In genomic region chr17:46143578-46144423, GRCm38 (mm10) we compare ENCODE assay signal across 8 mouse cellular contexts. TPM values are rescaled to one million over a fixed set of nuclear protein-coding genes. Genes with fewer than 3 reads are reported as not detected.
A peak's percentile ranks its signal among the peaks of the same experiment; 100 is the strongest.
DNase-seq lines count a peak whose midpoint lies in the region; ATAC-seq and TF ChIP-seq lines count a peak whose summit lies in the region.

Rsph9 (minus strand) TSS chr17:46144216.

- 8% methylated on average over 37 of the region's 37 CpGs for WGBS in hindbrain, embryonic 12.5 days

- peaks cover 40% of the 10 kb centered on the region for H3K4me1 ChIP-seq in E14TG2a.4 (replicated peaks; ENCODE audit: low read depth, low read length)
- peaks cover 15% of the 10 kb centered on the region for H3K4me1 ChIP-seq in hindbrain, embryonic 12.5 days

- peak within 1 kb of the TSS; percentile 49 for H3K27ac ChIP-seq in hindbrain, embryonic 12.5 days

- H3K9ac ChIP-seq in hindbrain, embryonic 12.5 days = peak within 1 kb of the TSS; percentile 64

- H3K36me3 ChIP-seq in E14TG2a.4 (ENCODE audit: insufficient read depth, low read length) = peaks cover 26% of the 10 kb centered on the region
- H3K36me3 ChIP-seq in hindbrain, embryonic 12.5 days = peaks cover 29% of the 10 kb centered on the region

- H3K4me3 ChIP-seq in E14TG2a.4 (replicated peaks; ENCODE audit: low read length) = peak within 1 kb of the TSS; percentile 74
- H3K4me3 ChIP-seq in hindbrain, embryonic 12.5 days = peak within 1 kb of the TSS; percentile 47

- peak; percentile 78 for DNase-seq in c-Kit-positive CD71-positive TER-119-negative erythroid progenitor cells, embryonic 14.5 days (ENCODE audit: low read depth)
- peak; percentile 41 to 68 for DNase-seq in frontal cortex, postnatal 25 days (ENCODE audit: low spot score in 2 of 2)
- peak; percentile 65 to 86 for DNase-seq in layer of hippocampus, postnatal 14 days (ENCODE audit: low spot score in 2 of 2)
- peak; percentile 96 for DNase-seq in lung, postnatal 10 days
- DNase-seq in ovary, postnatal 36 days (ENCODE audit: low spot score) = peak; percentile 83
- DNase-seq in thymus, postnatal 36 days = peak; percentile 63 to 76

- no peak for TF ChIP-seq CTCF in E14TG2a.4 (conservative IDR thresholded peaks at IDR 0.05; ENCODE audit: low read length)

- peak within 1 kb of the TSS; percentile 72 for H3K4me2 ChIP-seq in hindbrain, embryonic 12.5 days (replicated peaks)

- no peaks in the 10 kb centered on the region for H3K9me3 ChIP-seq in E14TG2a.4 (ENCODE audit: low read length)
- no peaks in the 10 kb centered on the region for H3K9me3 ChIP-seq in hindbrain, embryonic 12.5 days (replicated peaks)

- peaks cover 6% of the 10 kb centered on the region; the same call in 1 of the 2 replicates for H3K27me3 ChIP-seq in E14TG2a.4 (ENCODE audit: insufficient read depth, low read length)
- no peaks in the 10 kb centered on the region for H3K27me3 ChIP-seq in hindbrain, embryonic 12.5 days

- peak; percentile 95 for ATAC-seq in hindbrain, embryonic 12.5 days (ENCODE audit: low FRiP score)

RNA-seq across cellular contexts. Expression of gene Rsph9, which starts in this region (rescaled TPM):
- 20.3 and 21.5 TPM in 2 replicates for polyA plus RNA-seq in hindbrain, embryonic 12.5 days (2016; fragmentation: Nextera tagmentation; extraction: Ambion mirVana)
- total RNA-seq in layer of hippocampus, postnatal 14 days (2021) = 10 to 100 TPM; 27.4 to 28.5 TPM

Comparison
In these comparisons a context has a peak if more than half of its experiments do, and no peak if none do; other contexts are left out.
1. Peak in every context shown above with its lines: DNase-seq, ATAC-seq, H3K4me3 ChIP-seq and H3K27ac ChIP-seq.